In genomic region chr7:16810399-16810919, GRCm38 (mm10) we compare ENCODE assay signal across 8 mouse cellular contexts. TPM values are rescaled to one million over a fixed set of nuclear protein-coding genes. Genes with fewer than 3 reads are reported as not detected.
A peak's percentile ranks its signal among the peaks of the same experiment; 100 is the strongest.
DNase-seq lines count a peak whose midpoint lies in the region; ATAC-seq and TF ChIP-seq lines count a peak whose summit lies in the region.

No protein-coding gene starts in this region.

- H3K4me1 ChIP-seq in heart, embryonic 10.5 days: peaks cover 22% of the 10 kb centered on the region
- H3K4me1 ChIP-seq in ES-E14 (ENCODE audit: control insufficient read depth in 2 of 2, insufficient read depth in 2 of 2, low read length in 2 of 2, poor library complexity in 1 of 2): 0 out of 4 replicates have a peak, but pooled peaks cover 0 to 1% of the 10 kb centered on the region in 2 experiments
- H3K4me1 ChIP-seq in forebrain, postnatal 0 days (ENCODE audit: insufficient read depth): peaks cover 14% of the 10 kb centered on the region
- H3K4me1 ChIP-seq in midbrain, embryonic 11.5 days (ENCODE audit: control insufficient read depth, insufficient read depth, low read length): peaks cover 20% of the 10 kb centered on the region

- peaks cover 33% of the 10 kb centered on the region for H3K27me3 ChIP-seq in heart, embryonic 10.5 days (ENCODE audit: insufficient read depth, poor library complexity, severe bottlenecking)
- H3K27me3 ChIP-seq in forebrain, postnatal 0 days (ENCODE audit: insufficient read depth, low read length): no peaks in the 10 kb centered on the region
- peaks cover 29% of the 10 kb centered on the region for H3K27me3 ChIP-seq in midbrain, embryonic 11.5 days (ENCODE audit: control insufficient read depth, insufficient read depth, low read length)

- DNase-seq in heart, embryonic 10.5 days (ENCODE audit: low spot score): no peak
- DNase-seq in heart, postnatal 10 days: no peak
- DNase-seq in ES-E14 (ENCODE audit: low read depth, low spot score): no peak
- DNase-seq in forebrain, postnatal 0 days: no peak
- DNase-seq in midbrain, embryonic 11.5 days (ENCODE audit: low spot score, missing footprints): peak; percentile 84
- no peak for DNase-seq in layer of hippocampus, adult 8-10 months (ENCODE audit: low spot score in 2 of 2)
- no peak for DNase-seq in retina, postnatal 1 day
- no peak for DNase-seq in right cerebral cortex, postnatal 4 days

- H3K9ac ChIP-seq in ES-E14 (ENCODE audit: insufficient read depth, low read depth, low read length, poor library complexity, severe bottlenecking): peak overlapping the region; percentile 44
- H3K9ac ChIP-seq in forebrain, postnatal 0 days: peak overlapping the region; percentile 67
- no peak overlapping the region; the same call in 1 of the 2 replicates for H3K9ac ChIP-seq in midbrain, embryonic 11.5 days (ENCODE audit: low read length)

- peak overlapping the region; percentile 74 for H3K27ac ChIP-seq in heart, embryonic 10.5 days
- no peak overlapping the region for H3K27ac ChIP-seq in ES-E14 (ENCODE audit: insufficient read depth, low read depth, low read length, poor library complexity, severe bottlenecking)
- peak overlapping the region; percentile 80; the same call in 1 of the 2 replicates for H3K27ac ChIP-seq in forebrain, postnatal 0 days (ENCODE audit: low read depth, low read length)
- no peak overlapping the region for H3K27ac ChIP-seq in midbrain, embryonic 11.5 days (ENCODE audit: low read depth, low read length)

- H3K4me2 ChIP-seq in forebrain, postnatal 0 days (ENCODE audit: low read depth): peak overlapping the region; percentile 92
- H3K4me2 ChIP-seq in midbrain, embryonic 11.5 days: peak overlapping the region; percentile 59

- in situ Hi-C loops in ES-E14 (cut with MboI; ENCODE audit: low sequenced_read_pairs in 2 of 2, unreplicated experiment in 2 of 2): loop anchor here in 1 of 2 experiments (25.0 kb wide), 1 partner anchor 102 kb away; the partner anchor contains the start of genes Calm3 and Ptgir

- peaks cover 54% of the 10 kb centered on the region for H3K36me3 ChIP-seq in heart, embryonic 10.5 days
- no peaks in the 10 kb centered on the region; the same call in 1 of the 2 replicates for H3K36me3 ChIP-seq in ES-E14 (ENCODE audit: control insufficient read depth, insufficient read depth, low read length, poor library complexity, severe bottlenecking)
- peaks cover 4% of the 10 kb centered on the region; the same call in 1 of the 2 replicates for H3K36me3 ChIP-seq in forebrain, postnatal 0 days (ENCODE audit: insufficient read depth)
- H3K36me3 ChIP-seq in midbrain, embryonic 11.5 days (ENCODE audit: control insufficient read depth, insufficient read depth, low read length): peaks cover 3% of the 10 kb centered on the region; the same call in 1 of the 2 replicates

- H3K4me3 ChIP-seq in heart, embryonic 10.5 days: peak overlapping the region; percentile 61
- peak overlapping the region; percentile 58 to 68 for H3K4me3 ChIP-seq in ES-E14 (ENCODE audit: insufficient read depth in 1 of 2, low read depth in 1 of 2, low read length in 2 of 2, poor library complexity in 1 of 2, severe bottlenecking in 1 of 2)
- H3K4me3 ChIP-seq in forebrain, postnatal 0 days (ENCODE audit: low read depth, low read length): peak overlapping the region; percentile 52
- H3K4me3 ChIP-seq in midbrain, embryonic 11.5 days (ENCODE audit: low read depth, low read length): peak overlapping the region; percentile 34

- ATAC-seq in forebrain, postnatal 0 days: no peak
- no peak for ATAC-seq in midbrain, embryonic 11.5 days (ENCODE audit: low FRiP score)

- WGBS in heart, embryonic 10.5 days: 46% methylated on average over 28 of the region's 28 CpGs
- WGBS in forebrain, postnatal 0 days: 58% methylated on average over 28 of the region's 28 CpGs
- 49% methylated on average over 28 of the region's 28 CpGs for WGBS in midbrain, embryonic 11.5 days

- intact Hi-C loops in heart, postnatal 10 days (cut with DNase I): no loop called here

- no peak for TF ChIP-seq CTCF in forebrain, postnatal 0 days (IDR thresholded peaks at IDR 0.05; ENCODE audit: low read depth)

- H3K9me3 ChIP-seq in heart, embryonic 10.5 days: no peaks in the 10 kb centered on the region
- H3K9me3 ChIP-seq in ES-E14 (ENCODE audit: control insufficient read depth, insufficient read depth, low read depth, low read length): no peaks in the 10 kb centered on the region
- no peaks in the 10 kb centered on the region for H3K9me3 ChIP-seq in forebrain, postnatal 0 days (ENCODE audit: low read length)
- H3K9me3 ChIP-seq in midbrain, embryonic 11.5 days (ENCODE audit: control insufficient read depth, low read length): no peaks in the 10 kb centered on the region

TF ChIP-seq in ES-E14, 5 proteins besides CTCF, POLR2A, EP300 and RAD21:
- TF ChIP-seq MAFK (IDR thresholded peaks at IDR 0.05; ENCODE audit: insufficient read depth, low read depth, low read length) (no peak), HCFC1 (IDR thresholded peaks at IDR 0.05; ENCODE audit: borderline replicate concordance, insufficient read depth, low read length) (no peak), ZC3H11A (IDR thresholded peaks at IDR 0.05; ENCODE audit: borderline replicate concordance, low read depth, low read length) (no peak), ZNF384 (IDR thresholded peaks at IDR 0.05; ENCODE audit: low read depth, low read length) (no peak), CHD2 (IDR thresholded peaks at IDR 0.05; ENCODE audit: low read depth, low read length) (no peak)

RNA-seq across cellular contexts. Expression of gene Strn4, which starts 5.2 kb away (rescaled TPM):
- polyA plus RNA-seq in heart, embryonic 10.5 days (2016; fragmentation: Nextera tagmentation; extraction: Ambion mirVana): 101 and 107 TPM in 2 replicates
- 10 to 100 TPM; 80.1 to 81.2 TPM for total RNA-seq in heart, postnatal 10 days (2021)
- total RNA-seq in ES-E14 (2012; rRNA removed): 76.0 and 105 TPM in 2 replicates
- total RNA-seq in forebrain, postnatal 0 days (2014; rRNA removed): 240 and 243 TPM in 2 replicates
- polyA plus RNA-seq in forebrain, postnatal 0 days (2015; fragmentation: Nextera tagmentation; extraction: Ambion mirVana): 168 and 169 TPM in 2 replicates
- polyA plus RNA-seq in midbrain, embryonic 11.5 days (2014; fragmentation: Nextera tagmentation; extraction: Ambion mirVana): 111 and 115 TPM in 2 replicates
- 100 to 1,000 TPM; 261 to 298 (median 279) TPM for total RNA-seq in layer of hippocampus, adult 8-10 months (2022)

RNA-seq across cellular contexts. Expression of gene Fkrp, which starts 6.1 kb away (rescaled TPM):
- 29.5 and 36.7 TPM in 2 replicates for polyA plus RNA-seq in heart, embryonic 10.5 days (2016; fragmentation: Nextera tagmentation; extraction: Ambion mirVana)
- 10 to 100 TPM; 45.5 to 48.1 TPM for total RNA-seq in heart, postnatal 10 days (2021)
- total RNA-seq in ES-E14 (2012; rRNA removed): 12.8 and 18.5 TPM in 2 replicates
- 40.0 and 54.6 TPM in 2 replicates for total RNA-seq in forebrain, postnatal 0 days (2014; rRNA removed)
- 31.7 and 37.8 TPM in 2 replicates for polyA plus RNA-seq in forebrain, postnatal 0 days (2015; fragmentation: Nextera tagmentation; extraction: Ambion mirVana)
- polyA plus RNA-seq in midbrain, embryonic 11.5 days (2014; fragmentation: Nextera tagmentation; extraction: Ambion mirVana): 24.3 and 25.9 TPM in 2 replicates
- 10 to 100 TPM; 45.2 to 50.7 (median 45.8) TPM for total RNA-seq in layer of hippocampus, adult 8-10 months (2022)

RNA-seq across cellular contexts. Expression of gene Slc1a5, which starts 29.3 kb away (rescaled TPM):
- polyA plus RNA-seq in heart, embryonic 10.5 days (2016; fragmentation: Nextera tagmentation; extraction: Ambion mirVana): 47.0 TPM in 2 replicates
- 10 to 100 TPM; 22.6 to 28.7 TPM for total RNA-seq in heart, postnatal 10 days (2021)
- 72.0 and 156 TPM in 2 replicates for total RNA-seq in ES-E14 (2012; rRNA removed)
- total RNA-seq in forebrain, postnatal 0 days (2014; rRNA removed): 6.3 and 9.3 TPM in 2 replicates
- 7.2 and 7.5 TPM in 2 replicates for polyA plus RNA-seq in forebrain, postnatal 0 days (2015; fragmentation: Nextera tagmentation; extraction: Ambion mirVana)
- 20.7 and 23.2 TPM in 2 replicates for polyA plus RNA-seq in midbrain, embryonic 11.5 days (2014; fragmentation: Nextera tagmentation; extraction: Ambion mirVana)
- total RNA-seq in layer of hippocampus, adult 8-10 months (2022): 10 to 100 TPM in 1 of 4 experiments, 1 to 10 TPM in 3; 2.5 to 11.0 (median 5.5) TPM

RNA-seq across cellular contexts. Expression of gene Prkd2, which starts 32.2 kb away (rescaled TPM):
- 8.9 and 9.4 TPM in 2 replicates for polyA plus RNA-seq in heart, embryonic 10.5 days (2016; fragmentation: Nextera tagmentation; extraction: Ambion mirVana)
- total RNA-seq in heart, postnatal 10 days (2021): 10 to 100 TPM; 27.8 to 31.9 TPM
- total RNA-seq in ES-E14 (2012; rRNA removed): 5.7 and 6.9 TPM in 2 replicates
- 2.9 and 3.9 TPM in 2 replicates for total RNA-seq in forebrain, postnatal 0 days (2014; rRNA removed)
- polyA plus RNA-seq in forebrain, postnatal 0 days (2015; fragmentation: Nextera tagmentation; extraction: Ambion mirVana): 2.7 and 4.0 TPM in 2 replicates
- 9.2 and 10.3 TPM in 2 replicates for polyA plus RNA-seq in midbrain, embryonic 11.5 days (2014; fragmentation: Nextera tagmentation; extraction: Ambion mirVana)
- total RNA-seq in layer of hippocampus, adult 8-10 months (2022): 1 to 10 TPM; 5.6 to 7.8 (median 6.6) TPM

Comparison
In these comparisons a context has a peak if more than half of its experiments do, and no peak if none do; other contexts are left out.
1. H3K27ac ChIP-seq: peak in heart, embryonic 10.5 days (single experiment) and forebrain, postnatal 0 days (single experiment); none in ES-E14 (single experiment) and midbrain, embryonic 11.5 days (single experiment).
2. Peak in every context shown above with its lines, with median percentiles within 50 percentile points of each other: H3K4me3 ChIP-seq.